In the genomic region with DNA sequence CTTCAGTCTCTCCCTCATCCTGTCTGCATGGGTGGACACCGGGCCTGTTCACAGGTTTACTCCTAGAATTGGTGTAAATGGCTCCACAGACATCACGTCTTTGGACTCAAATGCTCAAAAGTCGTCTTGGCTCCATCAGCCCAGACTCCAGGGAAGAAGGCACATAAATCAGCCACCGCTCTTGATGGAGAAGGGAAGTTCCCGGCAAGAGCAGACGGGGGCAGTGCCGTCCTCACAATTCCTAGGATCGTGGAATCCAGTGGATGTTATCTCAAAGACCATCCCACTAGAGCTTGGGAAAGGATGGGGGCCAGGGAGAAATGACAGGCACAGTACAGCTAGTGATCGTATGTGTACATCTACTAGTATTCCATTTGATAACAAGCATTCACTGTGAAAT, we compare ENCODE assay signal across 11 mouse cellular contexts. TPM values are rescaled to one million over a fixed set of nuclear protein-coding genes. Genes with fewer than 3 reads are reported as not detected.
DNase-seq lines count a peak whose midpoint lies in the region; ATAC-seq and TF ChIP-seq lines count a peak whose summit lies in the region.
"Had no signal": no experiment of that assay in that cellular context is flagged by ENCODE, and none has a peak within 500 bp of the region (broad histone marks: within the 10 kb centered on the region; RNA-seq: fewer than 3 reads in every experiment).

No protein-coding gene starts in this region.

- peaks cover 15% of the 10 kb centered on the region; the same call in 1 of the 2 replicates for H3K36me3 ChIP-seq in forebrain, embryonic 10.5 days (replicated peaks)
- no peaks in the 10 kb centered on the region for H3K36me3 ChIP-seq in forebrain, embryonic 15.5 days
- H3K36me3 ChIP-seq in kidney, postnatal 0 days (ENCODE audit: insufficient read depth, low read length) = no peaks in the 10 kb centered on the region
- H3K36me3 ChIP-seq in midbrain, embryonic 10.5 days = peaks cover 4% of the 10 kb centered on the region; the same call in 1 of the 2 replicates
- H3K36me3 ChIP-seq in midbrain, embryonic 13.5 days = no peaks in the 10 kb centered on the region
- no peaks in the 10 kb centered on the region for H3K36me3 ChIP-seq in hindbrain, postnatal 0 days (ENCODE audit: insufficient read depth, low read length)
- H3K36me3 ChIP-seq: hindbrain, embryonic 15.5 days; limb, embryonic 12.5 days; midbrain, embryonic 15.5 days had no signal

- H3K4me2 ChIP-seq in forebrain, embryonic 15.5 days (replicated peaks) = no peak overlapping the region
- no peak overlapping the region for H3K4me2 ChIP-seq in kidney, postnatal 0 days (ENCODE audit: low read length)
- H3K4me2 ChIP-seq in midbrain, embryonic 13.5 days (replicated peaks) = no peak overlapping the region
- no peak overlapping the region for H3K4me2 ChIP-seq in hindbrain, postnatal 0 days (ENCODE audit: low read depth, low read length)
- H3K4me2 ChIP-seq: hindbrain, embryonic 15.5 days; limb, embryonic 12.5 days; midbrain, embryonic 15.5 days had no signal

- peak; percentile 60 for TF ChIP-seq CTCF in kidney, postnatal 0 days (IDR thresholded peaks at IDR 0.05; ENCODE audit: low read depth)
- TF ChIP-seq CTCF in hindbrain, postnatal 0 days (IDR thresholded peaks at IDR 0.05; ENCODE audit: low read depth) = peak; percentile 75

- no peaks in the 10 kb centered on the region for H3K27me3 ChIP-seq in forebrain, embryonic 10.5 days (ENCODE audit: poor library complexity, severe bottlenecking)
- H3K27me3 ChIP-seq in forebrain, embryonic 15.5 days = no peaks in the 10 kb centered on the region
- H3K27me3 ChIP-seq in kidney, postnatal 0 days (ENCODE audit: insufficient read depth, low read length) = no peaks in the 10 kb centered on the region
- no peaks in the 10 kb centered on the region for H3K27me3 ChIP-seq in midbrain, embryonic 10.5 days (ENCODE audit: low read depth, poor library complexity, severe bottlenecking)
- no peaks in the 10 kb centered on the region for H3K27me3 ChIP-seq in midbrain, embryonic 13.5 days
- no peaks in the 10 kb centered on the region for H3K27me3 ChIP-seq in hindbrain, postnatal 0 days (ENCODE audit: insufficient read depth, low read length)
- H3K27me3 ChIP-seq: hindbrain, embryonic 15.5 days; limb, embryonic 12.5 days; midbrain, embryonic 15.5 days had no signal

- H3K27ac ChIP-seq in forebrain, embryonic 10.5 days = no peak overlapping the region
- H3K27ac ChIP-seq in forebrain, embryonic 15.5 days (replicated peaks) = no peak overlapping the region
- no peak overlapping the region for H3K27ac ChIP-seq in kidney, postnatal 0 days
- H3K27ac ChIP-seq in midbrain, embryonic 10.5 days (replicated peaks) = no peak overlapping the region
- no peak overlapping the region for H3K27ac ChIP-seq in midbrain, embryonic 13.5 days
- no peak overlapping the region for H3K27ac ChIP-seq in hindbrain, postnatal 0 days
- H3K27ac ChIP-seq: hindbrain, embryonic 15.5 days; limb, embryonic 12.5 days; midbrain, embryonic 15.5 days had no signal

- H3K9ac ChIP-seq in forebrain, embryonic 15.5 days (replicated peaks) = no peak overlapping the region
- H3K9ac ChIP-seq in kidney, postnatal 0 days (ENCODE audit: low read depth, low read length) = no peak overlapping the region
- no peak overlapping the region for H3K9ac ChIP-seq in midbrain, embryonic 13.5 days (replicated peaks)
- H3K9ac ChIP-seq in hindbrain, postnatal 0 days (replicated peaks; ENCODE audit: low read length) = no peak overlapping the region
- H3K9ac ChIP-seq: hindbrain, embryonic 15.5 days; limb, embryonic 12.5 days; midbrain, embryonic 15.5 days had no signal

- no peak for ATAC-seq in forebrain, embryonic 15.5 days (replicated peaks)
- no peak for ATAC-seq in kidney, postnatal 0 days (replicated peaks; ENCODE audit: low FRiP score, low read depth)
- no peak for ATAC-seq in midbrain, embryonic 13.5 days
- 0 out of 2 replicates have a peak, but pooled peaks have one; percentile 61 for ATAC-seq in hindbrain, postnatal 0 days
- ATAC-seq: midbrain, embryonic 15.5 days had no signal

- H3K4me3 ChIP-seq in forebrain, embryonic 10.5 days = no peak overlapping the region
- H3K4me3 ChIP-seq in forebrain, embryonic 15.5 days = no peak overlapping the region
- no peak overlapping the region for H3K4me3 ChIP-seq in kidney, postnatal 0 days (replicated peaks; ENCODE audit: low read depth, low read length)
- H3K4me3 ChIP-seq in midbrain, embryonic 10.5 days = no peak overlapping the region
- H3K4me3 ChIP-seq in midbrain, embryonic 13.5 days (replicated peaks) = no peak overlapping the region
- H3K4me3 ChIP-seq in hindbrain, postnatal 0 days (ENCODE audit: low read length) = no peak overlapping the region
- H3K4me3 ChIP-seq: hindbrain, embryonic 15.5 days; limb, embryonic 12.5 days; midbrain, embryonic 15.5 days had no signal

- peak; percentile 14 for DNase-seq in forebrain, embryonic 10.5 days (ENCODE audit: extremely low spot score, low spot score)
- DNase-seq in kidney, postnatal 0 days (ENCODE audit: low spot score) = peak; percentile 69
- no peak for DNase-seq in kidney, adult 9 months
- peak; percentile 14 for DNase-seq in midbrain, embryonic 10.5 days (ENCODE audit: low spot score)
- DNase-seq in hindbrain, postnatal 0 days (ENCODE audit: low spot score) = peak; percentile 72
- DNase-seq in B cell, adult 2 months = no peak

- 54% methylated on average over 9 of the region's 9 CpGs for WGBS in forebrain, embryonic 10.5 days
- 54% methylated on average over 9 of the region's 9 CpGs for WGBS in forebrain, embryonic 15.5 days
- WGBS in kidney, postnatal 0 days = 21% methylated on average over 9 of the region's 9 CpGs
- WGBS in midbrain, embryonic 10.5 days = 53% methylated on average over 9 of the region's 9 CpGs
- 57% methylated on average over 9 of the region's 9 CpGs for WGBS in midbrain, embryonic 13.5 days
- WGBS in hindbrain, postnatal 0 days = 34% methylated on average over 9 of the region's 9 CpGs

- H3K4me1 ChIP-seq in forebrain, embryonic 10.5 days = peaks cover 14% of the 10 kb centered on the region
- H3K4me1 ChIP-seq in forebrain, embryonic 15.5 days = no peaks in the 10 kb centered on the region
- no peaks in the 10 kb centered on the region for H3K4me1 ChIP-seq in kidney, postnatal 0 days (replicated peaks; ENCODE audit: insufficient read depth, low read length)
- H3K4me1 ChIP-seq in midbrain, embryonic 10.5 days = peaks cover 6% of the 10 kb centered on the region
- no peaks in the 10 kb centered on the region for H3K4me1 ChIP-seq in midbrain, embryonic 13.5 days (replicated peaks)
- no peaks in the 10 kb centered on the region for H3K4me1 ChIP-seq in hindbrain, postnatal 0 days (ENCODE audit: insufficient read depth, low read length)
- H3K4me1 ChIP-seq: hindbrain, embryonic 15.5 days; midbrain, embryonic 15.5 days had no signal

- H3K9me3 ChIP-seq in forebrain, embryonic 10.5 days = no peaks in the 10 kb centered on the region
- no peaks in the 10 kb centered on the region for H3K9me3 ChIP-seq in forebrain, embryonic 15.5 days
- no peaks in the 10 kb centered on the region for H3K9me3 ChIP-seq in kidney, postnatal 0 days (replicated peaks; ENCODE audit: low read length)
- H3K9me3 ChIP-seq in midbrain, embryonic 10.5 days (replicated peaks) = no peaks in the 10 kb centered on the region
- H3K9me3 ChIP-seq in midbrain, embryonic 13.5 days = no peaks in the 10 kb centered on the region
- no peaks in the 10 kb centered on the region for H3K9me3 ChIP-seq in hindbrain, postnatal 0 days (ENCODE audit: low read length)
- H3K9me3 ChIP-seq: hindbrain, embryonic 15.5 days; limb, embryonic 12.5 days; midbrain, embryonic 15.5 days had no signal

RNA-seq across cellular contexts. Expression of a gene that starts 12.3 kb away (rescaled TPM):
- 2.3 and 3.2 TPM in 2 replicates for polyA plus RNA-seq in forebrain, embryonic 10.5 days (2016; fragmentation: Nextera tagmentation; extraction: Ambion mirVana)
- 3.2 and 3.9 TPM in 2 replicates for polyA plus RNA-seq in forebrain, embryonic 15.5 days (2015; fragmentation: Nextera tagmentation; extraction: Ambion mirVana)
- polyA plus RNA-seq in kidney, postnatal 0 days (2015; fragmentation: Nextera tagmentation; extraction: Ambion mirVana) = 2.5 TPM in 2 replicates
- 3.1 and 3.4 TPM in 2 replicates for polyA plus RNA-seq in midbrain, embryonic 10.5 days (2016; fragmentation: Nextera tagmentation; extraction: Ambion mirVana)
- 2.1 and 2.5 TPM in 2 replicates for polyA plus RNA-seq in midbrain, embryonic 13.5 days (2015; fragmentation: Nextera tagmentation; extraction: Ambion mirVana)
- total RNA-seq in hindbrain, postnatal 0 days (2014; rRNA removed) = 3.6 and 4.5 TPM in 2 replicates
- 0.89 and 1.0 TPM in 2 replicates for polyA plus RNA-seq in hindbrain, postnatal 0 days (2015; fragmentation: Nextera tagmentation; extraction: Ambion mirVana)

RNA-seq across cellular contexts. Expression of a gene that starts 45.2 kb away (rescaled TPM):
- polyA plus RNA-seq in forebrain, embryonic 10.5 days (2016; fragmentation: Nextera tagmentation; extraction: Ambion mirVana) = 1.9 and 2.0 TPM in 2 replicates
- polyA plus RNA-seq in forebrain, embryonic 15.5 days (2015; fragmentation: Nextera tagmentation; extraction: Ambion mirVana) = 1.5 and 1.8 TPM in 2 replicates
- 4.1 and 4.4 TPM in 2 replicates for polyA plus RNA-seq in kidney, postnatal 0 days (2015; fragmentation: Nextera tagmentation; extraction: Ambion mirVana)
- 2.2 and 2.6 TPM in 2 replicates for polyA plus RNA-seq in midbrain, embryonic 10.5 days (2016; fragmentation: Nextera tagmentation; extraction: Ambion mirVana)
- polyA plus RNA-seq in midbrain, embryonic 13.5 days (2015; fragmentation: Nextera tagmentation; extraction: Ambion mirVana) = 1.2 and 1.5 TPM in 2 replicates
- 1.3 and 1.9 TPM in 2 replicates for total RNA-seq in hindbrain, postnatal 0 days (2014; rRNA removed)
- 1.8 and 1.9 TPM in 2 replicates for polyA plus RNA-seq in hindbrain, postnatal 0 days (2015; fragmentation: Nextera tagmentation; extraction: Ambion mirVana)

Comparison
In these comparisons a context has a peak if more than half of its experiments do, and no peak if none do; other contexts are left out.
1. DNase-seq: peak in forebrain, embryonic 10.5 days (single experiment), kidney, postnatal 0 days (single experiment), midbrain, embryonic 10.5 days (single experiment) and hindbrain, postnatal 0 days (single experiment); none in kidney, adult 9 months (single experiment) and B cell, adult 2 months (0 of 2).